Mouse (Mus musculus): ENCODE results near the gene Palld.

DNA sequence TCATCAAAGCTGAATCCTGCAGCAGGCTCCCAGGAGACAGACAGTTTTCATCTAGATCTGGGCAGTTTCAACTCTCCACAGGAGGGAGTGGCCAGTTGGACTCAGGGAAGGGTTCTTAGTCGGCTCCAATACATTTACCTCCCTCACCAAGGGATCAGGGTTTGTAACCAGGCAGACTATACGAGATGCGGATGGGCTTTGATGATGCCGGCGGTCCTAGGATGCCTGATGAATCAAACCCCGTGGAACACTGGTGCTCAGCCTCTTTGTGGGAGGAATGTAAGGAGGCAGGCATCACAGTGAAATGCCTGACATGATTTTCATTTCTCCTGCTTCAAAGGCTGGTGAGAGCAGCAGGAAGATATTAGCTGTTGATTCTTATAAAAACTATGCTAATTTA lies 347.1 kb downstream of the Palld start:
- no peak for TF ChIP-seq CTCF (IDR thresholded peaks at IDR 0.05; ENCODE audit: low read depth, low read length)
- TF ChIP-seq POLR2AphosphoS5 (IDR thresholded peaks at IDR 0.05; ENCODE audit: insufficient replicate concordance, low read depth, low read length): no peak
- TF ChIP-seq TAL1 (conservative IDR thresholded peaks at IDR 0.05; ENCODE audit: low read depth, low read length): no peak
- no peak for TF ChIP-seq GATA1 (IDR thresholded peaks at IDR 0.05; ENCODE audit: borderline replicate concordance, low read length)
